Mouse (Mus musculus): ENCODE data around the gene Ildr2. TPM values are rescaled to one million over a fixed set of nuclear protein-coding genes. Genes with fewer than 3 reads are reported as not detected.

Ildr2 gene
- polyA plus RNA-seq, 1 experiment = not detected

DNA sequence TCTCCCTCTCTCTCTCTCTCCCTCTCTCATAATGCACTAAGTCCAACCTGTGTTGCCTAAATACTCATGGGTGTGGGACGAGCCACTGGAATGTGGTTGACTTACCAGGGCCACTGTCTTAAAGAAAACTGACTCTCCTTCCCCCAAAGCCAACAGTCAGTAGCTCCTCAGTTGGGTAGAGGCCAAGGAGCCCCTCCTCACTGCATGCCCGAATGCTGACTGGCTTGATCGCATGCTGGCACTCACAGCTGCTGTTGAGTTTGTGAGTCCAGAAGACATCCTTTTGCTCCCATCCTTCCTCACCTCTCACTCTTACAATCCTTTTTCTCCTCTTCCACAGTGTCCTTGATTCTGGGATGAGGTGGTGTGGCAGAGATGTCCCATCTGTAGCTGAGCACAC is 93.0 kb downstream of the Ildr2 start:
- TF ChIP-seq GATA1 (IDR thresholded peaks at IDR 0.05; ENCODE audit: low read length) = no peak

DNA sequence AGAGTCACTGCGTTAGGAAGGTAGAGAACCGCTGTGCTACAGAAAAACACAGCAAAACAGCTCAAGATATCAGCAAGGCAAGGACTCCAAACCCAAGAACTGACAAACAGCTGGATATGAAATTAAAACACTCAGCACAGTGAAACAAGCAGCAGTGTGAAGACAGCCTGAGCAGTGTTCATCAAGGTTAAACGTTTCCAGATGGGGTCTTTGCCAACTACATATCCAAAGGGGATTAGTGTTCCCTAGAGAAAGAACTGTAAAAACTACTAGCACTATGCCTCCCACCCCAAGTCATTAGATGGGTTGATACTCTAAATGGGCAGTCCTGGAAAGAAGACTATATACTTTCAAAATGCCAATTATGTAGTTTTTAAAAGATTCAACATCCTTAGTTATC is 95.4 kb downstream of the Ildr2 start:
- no peak for TF ChIP-seq GATA1 (IDR thresholded peaks at IDR 0.05; ENCODE audit: low read length)

DNA sequence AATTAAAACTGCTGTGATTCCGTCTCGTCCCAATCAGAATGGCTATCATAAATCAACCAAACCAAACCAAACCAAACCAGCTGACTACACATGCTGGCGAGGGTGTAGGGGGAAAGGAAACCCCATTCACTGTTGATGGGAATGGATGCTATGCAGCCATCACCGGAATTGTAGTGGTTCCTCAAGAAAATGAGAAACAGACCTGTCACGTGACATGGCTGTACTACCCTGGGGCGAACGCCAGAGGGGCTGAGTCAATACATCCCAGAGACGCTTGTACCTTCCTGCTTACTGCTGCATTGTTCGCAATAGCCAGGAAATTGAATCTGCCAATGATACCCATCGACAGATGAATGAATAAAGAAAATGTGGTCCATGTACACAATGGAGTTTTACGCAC is 95.8 kb downstream of the Ildr2 start:
- TF ChIP-seq GATA1 (IDR thresholded peaks at IDR 0.05; ENCODE audit: low read length) = no peak

DNA sequence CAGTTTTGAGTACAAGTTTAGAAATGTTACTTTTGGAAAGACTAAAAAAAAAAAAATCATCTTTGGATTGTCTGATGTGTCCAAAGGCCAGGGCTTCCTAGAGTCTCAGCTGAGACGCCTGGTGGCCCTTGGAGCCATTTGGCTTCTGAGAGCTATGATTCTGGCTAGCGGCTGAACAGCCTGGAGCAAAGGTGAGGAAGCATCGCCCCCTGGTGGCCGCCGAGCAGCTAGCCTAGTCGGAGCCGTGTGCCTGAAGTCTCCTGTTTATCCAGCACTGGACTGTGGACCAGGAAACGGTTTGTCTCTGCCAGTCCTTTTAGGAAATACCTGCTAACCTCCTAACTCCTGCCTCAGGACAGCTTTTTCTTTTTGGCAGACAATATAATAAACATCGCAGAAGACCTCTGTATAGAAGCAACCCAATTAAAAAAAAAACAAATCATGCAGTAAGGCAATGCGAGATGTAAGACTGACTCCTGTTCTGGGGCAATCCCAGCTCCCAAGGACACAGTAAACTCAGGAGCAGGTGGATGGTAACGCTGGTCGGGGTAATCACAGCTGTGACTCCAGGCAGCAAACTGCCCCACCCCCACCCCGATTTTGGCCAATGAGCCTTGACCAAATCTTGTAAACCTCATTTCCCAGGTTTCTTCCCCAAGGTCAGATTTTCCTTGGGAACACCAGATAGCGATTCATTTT is 106.4 kb downstream of the Ildr2 start:
- no peak for TF ChIP-seq GATA1 (IDR thresholded peaks at IDR 0.05; ENCODE audit: low read length)

DNA sequence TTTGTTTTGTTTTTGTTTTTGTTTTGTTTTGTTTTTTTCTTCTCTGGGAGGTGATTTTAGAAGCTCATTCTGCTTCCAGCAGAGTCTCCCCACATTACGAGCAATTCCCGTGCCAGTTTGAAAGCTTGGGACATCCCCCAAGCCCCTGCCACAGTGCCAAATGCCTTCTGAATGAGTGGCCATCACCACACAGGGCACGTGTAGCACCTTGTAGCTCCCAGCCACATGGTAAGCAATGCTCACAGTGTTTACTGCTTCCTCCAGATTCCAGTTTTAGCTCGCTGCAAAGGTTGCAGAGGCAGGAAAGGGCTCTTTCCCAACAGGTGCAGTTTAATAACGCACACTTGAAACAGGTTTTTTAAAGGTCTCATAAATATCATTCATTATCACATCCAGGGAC is 107.0 kb downstream of the Ildr2 start:
- TF ChIP-seq GATA1 (IDR thresholded peaks at IDR 0.05; ENCODE audit: low read length) = no peak

DNA sequence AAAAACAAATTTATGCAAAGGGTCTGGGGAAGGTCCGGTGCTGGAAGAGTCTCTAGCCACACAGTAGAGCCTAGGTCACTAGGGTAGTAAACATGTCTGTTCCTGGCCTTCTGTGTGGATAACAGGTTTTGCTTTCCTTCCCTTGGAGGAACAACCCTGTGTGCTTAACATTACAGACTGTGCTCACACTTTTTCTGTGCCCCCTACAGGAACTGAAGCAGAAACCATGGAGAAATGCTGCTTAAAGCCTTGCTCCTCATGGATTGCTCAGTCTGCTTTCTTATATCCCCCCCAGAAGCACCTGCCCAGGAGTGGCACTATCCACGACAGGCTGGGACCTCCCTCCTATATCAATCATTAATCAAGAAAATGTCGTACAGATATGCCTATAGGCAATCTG is 107.9 kb downstream of the Ildr2 start:
- no peak for TF ChIP-seq GATA1 (IDR thresholded peaks at IDR 0.05; ENCODE audit: low read length)

DNA sequence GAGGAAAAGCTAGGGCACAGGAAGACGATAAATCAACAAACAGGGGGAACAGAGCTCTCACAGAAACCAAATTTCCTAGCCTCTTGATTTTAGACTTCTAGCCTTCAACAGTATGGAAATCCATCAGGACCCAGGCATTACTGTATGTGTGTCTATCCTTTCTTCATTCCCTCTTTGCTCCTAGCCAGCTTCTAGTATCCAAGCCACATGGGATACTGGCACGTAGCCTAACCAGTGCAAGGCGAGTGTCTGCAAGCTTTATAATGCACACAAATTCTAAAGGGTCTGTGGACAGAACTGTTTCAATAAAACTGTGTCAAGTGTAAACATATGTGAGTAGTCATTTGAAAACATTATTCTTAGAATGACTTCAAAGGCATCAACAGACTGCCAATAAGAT is 108.7 kb downstream of the Ildr2 start:
- TF ChIP-seq GATA1 (IDR thresholded peaks at IDR 0.05; ENCODE audit: low read length) = no peak

DNA sequence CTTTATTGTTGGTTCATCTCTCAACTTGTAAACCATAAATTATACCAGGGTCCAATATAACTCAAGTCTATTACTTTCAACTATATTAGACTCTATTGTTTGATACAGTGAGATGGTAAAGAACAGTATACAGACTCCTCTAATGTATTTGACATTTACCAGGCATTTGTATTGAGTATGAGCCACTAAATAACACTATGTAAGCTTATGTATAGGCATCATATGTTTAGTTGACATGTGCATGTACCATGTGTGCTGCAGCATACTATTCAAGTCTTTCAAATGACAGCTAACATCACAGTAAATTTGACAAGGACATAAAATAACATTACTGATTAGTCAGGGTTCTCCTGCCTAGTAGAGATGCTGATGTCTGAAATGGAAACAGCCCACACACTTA is 109.2 kb downstream of the Ildr2 start:
- no peak for TF ChIP-seq GATA1 (IDR thresholded peaks at IDR 0.05; ENCODE audit: low read length)

Other genes starting within 250 kb of the Ildr2 start
- gene Dusp27, start 126.2 kb upstream of the Ildr2 start, polyA plus RNA-seq (2012) = not detected in 2 replicates
- not detected in 2 replicates for gene Gpa33, start 123.9 kb upstream of the Ildr2 start, polyA plus RNA-seq (2012)
- gene Mael, start 15.4 kb upstream of the Ildr2 start, polyA plus RNA-seq (2012) = not detected in 2 replicates
- 12.7 and 17.4 TPM in 2 replicates for gene Tada1, start 125.0 kb downstream of the Ildr2 start, polyA plus RNA-seq (2012)
- gene Pogk, start 155.7 kb downstream of the Ildr2 start, polyA plus RNA-seq (2012) = not detected in 2 replicates
- gene Gm4846, start 243.4 kb downstream of the Ildr2 start, polyA plus RNA-seq (2012) = not detected in 2 replicates